Mouse (Mus musculus) cerebral cortex, adult 2 months (tissue): Measurements from ENCODE around the gene Sp9.

ENCODE experiments used
- WGBS: fragments of 180-500 bp; shearing (Covaris S2); methylation state at CpG from one replicate; pipeline ENCODE4 v1.1.7; 2018; 5-methylcytosine and 5-hydroxymethylcytosine counted together

Gene Sp9

DNA sequence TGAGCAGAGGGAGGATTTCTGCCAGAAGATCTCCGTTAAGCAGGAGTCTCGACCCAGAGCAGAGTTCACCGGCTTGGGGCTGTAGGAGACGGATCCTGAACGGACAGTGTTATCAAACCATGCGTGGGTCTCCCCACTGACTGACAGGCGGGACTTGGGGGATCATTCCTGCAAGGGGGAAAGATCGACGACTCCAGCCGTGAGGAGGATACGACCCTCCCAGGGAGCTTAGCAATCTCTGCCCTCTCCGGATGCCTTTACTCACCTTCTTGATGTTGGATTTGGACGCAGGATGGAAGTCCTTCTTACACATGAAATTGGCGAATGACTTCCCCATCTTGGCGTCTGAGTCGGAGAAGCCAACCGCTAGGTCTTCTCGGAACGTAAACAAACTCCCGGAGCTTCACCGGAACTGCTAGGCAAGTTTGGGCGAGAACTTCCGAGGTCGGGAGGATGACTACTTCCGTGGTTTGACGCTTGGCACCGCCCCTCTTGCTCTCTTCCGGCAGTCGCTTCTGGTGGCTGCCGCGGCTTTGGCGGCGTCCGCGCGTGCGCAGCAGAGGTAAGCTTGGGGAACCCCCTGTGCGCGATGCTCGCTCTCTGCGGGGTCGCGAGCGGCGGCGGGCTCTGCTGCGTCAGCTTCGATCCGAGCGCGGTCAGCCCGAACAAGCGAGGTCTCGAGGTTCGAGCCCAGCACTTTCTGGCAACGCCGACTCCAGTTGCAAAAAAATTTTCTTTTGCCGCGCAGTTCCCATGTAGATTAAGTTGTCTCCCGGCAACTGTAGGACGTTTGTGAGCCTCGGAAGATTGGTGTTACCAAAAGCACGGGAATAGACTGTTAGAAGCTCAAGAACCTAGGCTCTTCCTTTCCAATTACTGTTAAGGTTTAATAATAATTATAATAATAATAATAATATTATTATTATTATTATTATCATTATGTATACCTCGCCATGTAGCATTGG, 40.7 kb downstream of the Sp9 start, which contains the start of the genes Scrn3 and Cir1:
TSS of gene Scrn3 (plus strand) at position 450 of the 965 bp plus-strand sequence.
TSS of gene Cir1 (minus strand) at position 550 of the 965 bp plus-strand sequence.
- under 1% methylated on average over 64 of the region's 64 CpGs for WGBS

DNA sequence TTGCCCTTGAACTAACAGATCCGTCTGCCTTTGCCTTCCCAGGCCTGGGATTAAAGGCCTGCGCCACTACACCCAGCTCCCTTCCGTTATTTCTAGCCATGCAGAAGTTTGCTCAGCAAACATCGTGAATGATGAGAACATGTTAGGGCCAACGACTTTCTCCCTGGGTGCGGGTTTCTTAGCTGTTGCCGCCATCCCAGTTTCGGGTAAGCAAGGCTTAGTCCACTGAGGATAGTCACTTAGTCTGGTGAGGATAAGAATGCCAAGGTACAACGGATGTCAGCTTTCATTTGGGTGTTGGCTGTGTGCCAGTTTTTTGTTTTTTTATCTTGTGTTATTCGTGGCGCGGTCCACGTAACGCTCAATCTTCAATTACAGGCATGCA, 41.4 kb downstream of the Sp9 start:
- 22% methylated on average over 14 of the region's 14 CpGs for WGBS

DNA sequence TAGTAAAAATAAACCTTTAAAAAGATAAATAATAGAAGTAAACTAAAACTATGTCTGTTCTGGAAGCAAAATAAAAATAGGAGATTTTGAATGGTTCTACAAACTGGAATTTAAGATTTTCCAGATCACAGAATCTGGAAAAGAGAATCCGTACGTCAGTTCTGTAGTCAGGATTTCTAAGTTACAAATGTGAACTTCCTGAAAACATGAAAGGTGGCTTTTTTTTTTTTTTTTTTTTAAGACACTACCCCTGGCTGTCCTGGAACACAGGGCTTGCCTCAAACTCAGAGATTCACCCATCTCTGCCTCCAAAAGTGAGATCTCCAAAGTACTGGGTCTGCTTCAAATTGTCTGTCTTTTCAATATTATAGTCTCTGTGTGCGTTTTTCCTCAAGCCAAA, 42.6 kb downstream of the Sp9 start:
- 80% methylated on average over 3 of the region's 3 CpGs for WGBS

DNA sequence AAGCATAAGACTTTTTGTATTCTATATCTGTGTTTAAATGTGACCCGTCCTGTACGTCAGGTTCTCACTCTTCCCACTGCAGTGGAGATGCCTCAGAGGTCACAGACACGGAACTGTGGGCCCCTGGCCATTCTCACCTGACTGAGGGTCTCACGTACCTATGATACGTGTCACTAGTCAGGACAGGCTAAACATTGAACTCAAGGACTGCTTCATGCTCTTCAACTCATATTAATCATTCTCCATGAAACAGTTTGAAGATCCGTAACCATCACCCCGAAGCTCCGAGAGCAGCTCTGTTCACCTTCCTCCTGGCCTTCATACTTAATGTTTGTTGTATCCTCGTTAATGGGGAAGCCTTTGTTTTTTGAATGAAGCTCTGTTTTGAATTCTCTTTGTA, 45.7 kb downstream of the Sp9 start:
- WGBS = 95% methylated on average over 9 of the region's 9 CpGs

DNA sequence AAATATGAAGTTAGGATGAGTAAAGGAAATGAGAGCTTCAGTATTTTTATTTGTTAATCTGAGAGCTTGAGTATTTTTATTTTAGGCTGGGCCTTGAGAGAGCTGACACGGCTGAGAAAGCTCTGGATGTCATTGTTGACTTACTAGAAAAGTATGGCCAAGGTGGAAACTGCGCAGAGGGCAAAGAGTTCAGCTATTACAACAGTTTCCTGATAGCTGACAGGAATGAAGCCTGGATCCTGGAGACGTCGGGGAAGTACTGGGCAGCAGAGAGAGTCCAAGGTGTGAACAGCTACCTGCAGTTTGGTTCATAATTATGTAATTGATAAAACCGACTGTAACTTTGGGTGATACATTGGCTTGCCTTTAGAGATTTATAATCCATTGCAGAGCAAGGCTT, 47.5 kb downstream of the Sp9 start:
- WGBS = 82% methylated on average over 5 of the region's 5 CpGs

DNA sequence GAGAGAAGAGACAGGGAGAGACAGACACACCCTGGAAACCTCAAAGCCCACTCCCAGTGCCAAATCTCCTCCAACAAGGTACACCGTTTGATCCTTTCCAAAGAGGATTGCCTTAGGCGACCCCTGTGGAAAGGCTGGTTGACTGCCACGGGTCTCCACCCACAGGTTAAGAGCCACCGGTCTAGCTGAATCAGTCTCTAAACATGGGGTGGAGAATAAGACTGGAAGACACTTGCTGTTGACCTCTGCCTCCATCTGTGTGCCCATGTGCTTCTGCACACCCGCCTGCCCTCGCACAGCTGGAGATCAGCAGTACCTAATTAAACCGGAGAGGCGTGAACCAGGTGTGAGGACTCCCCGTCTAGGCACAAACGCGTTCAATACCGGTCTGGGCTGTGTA, 51.3 kb downstream of the Sp9 start:
- WGBS = 78% methylated on average over 12 of the region's 12 CpGs

DNA sequence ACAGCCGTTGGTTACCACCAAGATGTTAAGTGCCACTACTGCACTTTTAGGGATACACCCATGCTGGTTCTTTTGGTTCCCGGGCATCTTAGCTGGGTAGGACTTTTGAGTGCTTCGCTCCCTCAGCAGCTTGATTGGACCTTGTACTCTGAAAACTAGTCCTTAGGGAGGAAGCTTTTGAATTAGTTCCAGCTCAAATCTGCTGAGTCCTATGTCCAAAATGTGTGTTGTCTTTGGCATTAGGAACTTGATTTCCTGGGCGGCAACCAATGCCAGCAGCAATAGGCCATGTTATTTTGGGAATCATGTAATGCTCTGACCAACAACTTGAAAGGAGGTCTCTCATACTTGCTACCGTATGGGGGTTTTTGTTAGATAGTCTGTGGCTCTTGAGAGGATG, 54.1 kb downstream of the Sp9 start:
- 89% methylated on average over 5 of the region's 5 CpGs for WGBS
